Mouse (Mus musculus) T-cell, adult 2 months (primary cell): ENCODE data around the gene Chd2.

Experiments used
- DNase-seq: peaks from one replicate; pipeline ENCODE4 v3.0.0; 2022; ENCODE audit warnings: low spot score

Chd2 gene

GRCm38 (mm10) chr7:73441802-73442201 lies 99.8 kb downstream of the Chd2 start:
- no peak for DNase-seq

GRCm38 (mm10) chr7:73435685-73436084 lies 105.9 kb downstream of the Chd2 start:
- no peak for DNase-seq

DNA sequence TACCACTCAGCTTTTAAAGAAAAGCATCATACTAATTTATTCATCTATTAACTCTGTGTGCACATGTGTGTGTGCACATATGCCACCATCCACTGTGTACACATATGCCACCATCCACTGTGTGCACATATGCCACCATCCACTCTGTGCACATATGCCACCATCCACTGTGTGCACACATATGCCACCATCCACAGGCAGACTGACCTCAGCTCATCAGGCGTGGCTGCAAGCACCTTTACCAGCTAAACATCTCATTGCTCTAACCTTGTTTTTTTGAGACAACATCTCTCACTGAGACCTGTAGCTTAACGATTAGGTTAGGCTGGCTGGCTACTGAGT lies 107.3 kb downstream of the Chd2 start:
- DNase-seq, result no peak

- DNase-seq, result no peak
Measured at GRCm38 (mm10) chr7:73433637-73434335, 107.8 kb downstream of the Chd2 start.

GRCm38 (mm10) chr7:73428525-73428924 lies 113.1 kb downstream of the Chd2 start:
- no peak for DNase-seq

DNA sequence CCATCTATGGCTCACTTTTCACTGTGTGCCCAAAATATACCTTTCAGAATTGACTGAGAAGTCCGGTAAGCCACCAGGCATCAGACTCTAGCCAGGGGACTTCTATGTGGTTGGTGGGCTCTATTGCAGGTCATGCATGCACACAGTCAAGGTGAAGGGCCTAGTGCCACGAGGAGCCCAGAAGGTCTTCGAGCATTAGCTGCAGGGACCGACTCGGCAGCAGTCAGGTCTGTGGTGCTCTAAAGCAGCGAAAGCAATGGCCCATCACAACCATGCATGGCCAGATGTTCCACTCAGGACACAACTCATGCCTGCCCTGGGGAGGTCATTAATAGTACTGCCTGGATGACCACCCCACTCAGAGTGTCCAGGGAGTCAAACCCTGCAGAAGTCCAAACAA lies 113.8 kb downstream of the Chd2 start:
- DNase-seq, result no peak

- DNase-seq, result no peak
Measured at GRCm38 (mm10) chr7:73426752-73427386, 114.8 kb downstream of the Chd2 start.

- DNase-seq, result no peak
Measured at GRCm38 (mm10) chr7:73426235-73426634, 115.4 kb downstream of the Chd2 start.

- DNase-seq, result no peak
Measured at GRCm38 (mm10) chr7:73425451-73425850, 116.2 kb downstream of the Chd2 start.

DNA sequence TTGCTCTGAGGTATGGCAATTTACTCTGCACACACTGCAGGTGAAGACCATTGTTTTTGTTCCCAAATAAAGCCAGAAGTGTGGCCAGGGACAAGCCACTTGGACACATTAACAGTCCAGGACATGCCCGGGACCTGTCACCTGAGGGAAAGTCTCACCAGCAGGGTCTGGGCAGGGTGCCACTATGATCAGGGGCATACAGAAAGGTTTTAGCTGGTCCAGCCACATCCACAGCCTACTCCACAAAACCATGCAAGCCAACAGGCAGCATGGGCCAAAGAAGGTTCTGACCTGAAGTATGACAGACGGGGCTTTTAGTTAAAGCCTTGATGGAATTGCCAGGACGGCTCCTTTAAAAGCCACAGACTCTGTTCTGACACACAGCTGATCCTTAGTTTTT lies 116.9 kb downstream of the Chd2 start:
- DNase-seq, result no peak

GRCm38 (mm10) chr7:73424243-73424642 lies 117.4 kb downstream of the Chd2 start:
- DNase-seq, result no peak

DNA sequence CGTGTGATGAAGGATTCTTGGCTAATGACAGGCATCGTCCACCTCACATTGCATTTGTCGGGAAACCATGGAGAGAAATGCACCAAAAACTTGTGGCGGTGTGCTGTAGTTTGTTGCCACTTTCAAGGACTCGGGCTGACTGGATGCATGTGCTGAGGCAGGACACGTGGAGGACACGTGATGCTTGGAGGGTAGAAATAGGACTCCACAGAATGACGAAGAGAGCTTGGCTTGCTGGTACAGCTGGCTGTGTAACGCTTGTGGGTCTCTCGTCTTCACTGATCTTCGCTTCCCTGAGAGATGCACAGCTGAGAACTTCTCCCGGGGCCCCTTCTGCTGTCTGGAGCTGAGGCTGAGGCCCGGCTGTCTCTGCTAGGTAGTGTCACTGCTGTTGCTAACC lies 118.4 kb downstream of the Chd2 start:
- no peak for DNase-seq

DNA sequence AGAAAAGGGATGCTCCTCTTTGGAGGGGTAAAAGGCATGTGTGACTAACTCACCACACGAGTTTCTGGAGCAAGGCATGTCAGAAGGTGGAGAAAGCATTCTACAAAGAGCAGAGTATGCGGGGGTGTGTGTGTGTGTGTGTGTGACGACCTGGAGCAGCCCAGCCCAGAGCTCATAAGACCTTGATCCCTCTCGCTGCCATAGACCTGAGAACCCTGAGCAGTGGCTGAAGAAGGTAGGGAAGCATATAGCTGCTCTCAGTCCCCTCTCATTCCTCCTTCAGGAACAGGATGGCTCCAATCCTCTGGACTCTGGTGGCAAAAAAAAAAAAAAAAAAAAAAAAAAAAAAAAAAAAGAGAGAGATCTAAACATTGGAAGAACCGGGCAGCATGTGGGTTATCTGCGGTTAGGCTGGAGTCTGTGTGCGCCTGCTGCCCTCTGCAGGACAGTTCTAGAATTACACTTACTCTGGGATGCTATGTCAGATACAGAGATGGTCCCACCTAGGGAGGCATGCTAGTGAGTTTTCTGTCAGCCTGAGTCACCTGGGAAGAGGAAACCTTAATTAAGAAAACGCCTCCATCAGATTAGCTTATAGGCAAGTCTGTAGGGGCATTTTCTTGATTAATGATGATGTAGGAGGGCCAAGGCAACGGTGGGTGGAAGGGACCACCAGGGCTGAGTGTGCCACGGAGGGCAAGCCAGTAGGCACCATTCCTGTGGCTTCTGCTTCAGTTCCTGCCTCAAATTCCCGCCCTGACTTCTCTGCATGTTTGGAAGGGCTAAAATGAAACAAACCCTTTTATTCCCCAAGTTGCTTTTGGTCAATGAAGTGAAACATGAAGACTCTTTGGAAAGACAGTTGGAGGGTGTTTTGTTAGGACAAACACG lies 119.2 kb downstream of the Chd2 start:
- DNase-seq, result peak; percentile 37

GRCm38 (mm10) chr7:73421278-73422015 lies 120.2 kb downstream of the Chd2 start:
- DNase-seq, result no peak

GRCm38 (mm10) chr7:73420827-73421226 lies 120.8 kb downstream of the Chd2 start:
- DNase-seq, result no peak

DNA sequence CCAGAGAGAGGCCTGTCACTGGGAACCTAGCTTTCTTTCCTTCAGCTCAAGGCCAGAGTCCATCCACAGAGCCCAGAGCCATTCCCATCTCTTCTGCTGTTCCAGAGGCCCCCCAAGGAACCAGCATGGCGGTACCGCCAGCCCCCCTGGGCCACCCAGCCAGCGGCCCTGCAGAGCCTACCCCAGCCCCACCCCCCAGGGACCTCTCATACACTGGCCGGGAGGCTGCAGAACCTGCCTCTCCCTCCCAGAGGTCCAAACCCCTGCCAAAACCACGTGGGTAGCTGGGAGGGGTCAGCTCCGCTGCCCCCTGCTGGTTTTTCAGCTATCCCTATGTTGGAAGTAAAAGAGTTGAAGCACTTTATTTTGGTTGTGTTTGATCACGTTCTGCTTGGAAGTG lies 122.3 kb downstream of the Chd2 start:
- no peak for DNase-seq

- DNase-seq, result no peak
Measured at GRCm38 (mm10) chr7:73414192-73414591, 127.4 kb downstream of the Chd2 start.

DNA sequence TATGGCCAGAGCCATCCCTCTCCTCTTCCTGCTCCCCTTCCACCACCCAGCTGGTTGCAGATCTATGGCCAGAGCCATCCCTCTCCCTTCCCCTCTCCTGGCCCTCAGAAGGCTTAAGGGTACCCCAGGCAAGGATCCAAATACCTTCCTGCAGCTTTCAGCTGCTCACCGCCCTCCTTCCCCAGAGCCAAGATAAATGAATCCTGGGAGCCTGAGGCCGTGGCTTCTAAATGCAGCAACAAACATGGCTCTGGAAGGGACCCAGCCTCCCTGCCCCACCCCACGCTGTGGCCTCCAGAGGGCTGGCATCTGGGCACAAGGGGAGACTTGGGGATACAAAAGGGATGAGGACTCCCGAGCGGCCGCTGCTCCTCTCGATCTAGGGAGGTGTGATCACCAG lies 129.2 kb downstream of the Chd2 start:
- DNase-seq, result no peak

GRCm38 (mm10) chr7:73411986-73412385 lies 129.6 kb downstream of the Chd2 start:
- DNase-seq, result no peak

DNA sequence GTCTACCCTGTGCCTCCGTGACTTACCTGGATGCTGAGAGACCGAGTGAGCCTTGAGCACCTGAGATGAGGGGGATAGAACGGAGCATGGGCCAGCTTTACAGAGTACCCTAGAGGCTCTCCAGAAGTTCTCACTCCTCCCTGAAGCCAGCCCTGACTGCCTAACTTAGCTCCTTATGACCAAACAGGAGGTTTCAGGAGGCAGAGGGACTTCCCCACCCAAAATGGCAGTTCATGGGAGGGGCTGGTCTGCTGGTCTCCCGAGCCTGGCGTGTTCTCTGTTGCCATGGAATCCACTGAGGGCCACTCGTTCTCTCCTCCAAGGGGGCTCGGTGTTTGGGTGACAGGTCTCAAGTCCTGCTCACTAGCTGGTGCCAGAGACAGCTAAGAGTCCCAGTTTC lies 130.1 kb downstream of the Chd2 start:
- DNase-seq, result no peak

DNA sequence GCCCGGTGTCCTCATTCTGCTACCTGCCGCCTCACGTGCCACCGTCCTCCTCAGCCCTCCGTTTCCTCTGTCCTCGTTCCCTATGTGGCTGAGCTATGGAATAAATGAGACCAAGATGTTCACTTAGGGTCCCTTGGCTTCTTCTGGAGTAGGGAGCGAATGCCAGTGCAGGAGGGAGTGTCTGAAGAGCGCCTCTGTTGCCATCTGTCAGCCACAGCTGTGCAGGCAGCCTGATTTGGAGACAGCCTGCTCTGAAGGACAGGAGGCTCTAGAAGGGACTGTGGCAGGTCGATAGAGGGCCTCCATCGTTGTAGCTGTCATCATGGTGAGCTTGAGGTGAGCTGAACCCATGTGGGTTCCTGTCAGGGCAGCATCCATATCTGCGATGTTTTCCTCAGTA lies 136.1 kb downstream of the Chd2 start:
- no peak for DNase-seq

- no peak for DNase-seq
Measured at GRCm38 (mm10) chr7:73403538-73403937, 138.1 kb downstream of the Chd2 start.
